Mouse (Mus musculus) heart, embryonic 14.5 days (tissue): ENCODE measurements around the gene Prkca. TPM values are rescaled to one million over a fixed set of nuclear protein-coding genes. Genes with fewer than 3 reads are reported as not detected.

Source experiments
- ATAC-seq: fragments of 200-750 bp; cut with Nextera tagmentation; 2 replicates; pipeline ENCODE4 v1.8.0; 2017; ENCODE audit warnings: low read depth, moderate TSS enrichment; ENCODE audit not compliant: insufficient number of reproducible peaks, insufficient read depth, low FRiP score
- H3K27ac ChIP-seq, 2 experiments: fragments of 200-500 bp in 1 of 2; fragments of 300-500 bp in 1 of 2; sonication (generic) in 1 of 2; replicated peaks in 1 of 2; 2 replicates each; pipeline ENCODE4 v1.5.1; 2012 to 2014; ENCODE audit warnings: low read depth in 2 of 2, low read length in 2 of 2, control low read depth in 1 of 2, mild to moderate bottlenecking in 1 of 2, mixed read lengths in 1 of 2; ENCODE audit not compliant: control insufficient read depth in 1 of 2, insufficient read depth in 1 of 2
- H3K27me3 ChIP-seq: fragments of 300-500 bp; sonication (generic); 2 replicates; pipeline ENCODE4 v1.6.1; 2014; ENCODE audit warnings: mild to moderate bottlenecking, low read length, control low read depth; ENCODE audit not compliant: control insufficient read depth, insufficient read depth
- H3K36me3 ChIP-seq: fragments of 300-500 bp; sonication (generic); 2 replicates; pipeline ENCODE4 v1.6.1; 2014; ENCODE audit warnings: mild to moderate bottlenecking, control low read depth, low read length, mixed read lengths; ENCODE audit not compliant: control insufficient read depth, insufficient read depth
- H3K4me1 ChIP-seq, 2 experiments: fragments of 200-500 bp in 1 of 2; fragments of 300-500 bp in 1 of 2; sonication (generic) in 1 of 2; 2 replicates each; pipeline ENCODE4 v1.6.1; 2012 to 2014; ENCODE audit warnings: low read length in 2 of 2, control low read depth in 1 of 2, mixed read lengths in 1 of 2; ENCODE audit not compliant: control insufficient read depth in 2 of 2, insufficient read depth in 2 of 2
- H3K4me2 ChIP-seq: fragments of 300-500 bp; sonication (generic); 2 replicates; pipeline ENCODE4 v1.6.1; 2014; ENCODE audit warnings: mild to moderate bottlenecking, low read length
- H3K4me3 ChIP-seq, 2 experiments: fragments of 200-500 bp in 1 of 2; fragments of 300-500 bp in 1 of 2; sonication (generic) in 1 of 2; 2 replicates each; pipeline ENCODE4 v1.5.1; 2012 to 2014; ENCODE audit warnings: low read length in 2 of 2, mild to moderate bottlenecking in 2 of 2, control low read depth in 1 of 2, low read depth in 1 of 2, moderate library complexity in 1 of 2; ENCODE audit not compliant: control insufficient read depth in 1 of 2, insufficient read depth in 1 of 2
- H3K9ac ChIP-seq: fragments of 300-500 bp; sonication (generic); 2 replicates; pipeline ENCODE4 v1.6.1; 2014; ENCODE audit warnings: mild to moderate bottlenecking, low read length
- H3K9me3 ChIP-seq: fragments of 300-500 bp; sonication (generic); 2 replicates; pipeline ENCODE4 v1.6.1; 2016; ENCODE audit warnings: low read length, control low read depth; ENCODE audit not compliant: control insufficient read depth
- WGBS: fragments of 180-500 bp; shearing (Covaris S2); extraction: QIAGEN DNeasy Blood & Tissue Kit; methylation state at CpG from one replicate; pipeline ENCODE4 v1.1.7; 2014; 5-methylcytosine and 5-hydroxymethylcytosine counted together
- polyA plus RNA-seq: library from polyadenylated mRNA; unstranded; fragments of >200 nt; fragmentation: Nextera tagmentation; extraction: Ambion mirVana; gene quantifications from 2 replicates; pipeline ENCODE4 v1.2.1, GENCODE M21; 2014

Prkca gene
- polyA plus RNA-seq, 1 experiment from 2014 or later, result 21.4 TPM

- Histone ChIP-seq H3K4me2 (no peak overlapping the region), H3K4me3 (no peak overlapping the region), H3K9me3 (no peaks in the 10 kb centered on the region), H3K4me1 (peaks cover 2 to 8% of the 10 kb centered on the region in 2 experiments; a peak in 2 of 4 replicates), H3K27me3 (no peaks in the 10 kb centered on the region), H3K36me3 (peaks cover 45% of the 10 kb centered on the region), H3K9ac (no peak overlapping the region), H3K27ac (no peak overlapping the region)
- ATAC-seq, result no peak
- 28% methylated on average over 16 of the region's 16 CpGs for WGBS
Observed at GRCm38 (mm10) chr11:107982225-107982896, 361.4 kb downstream of the Prkca start.

- Histone ChIP-seq H3K9me3 (no peaks in the 10 kb centered on the region), H3K27me3 (no peaks in the 10 kb centered on the region), H3K36me3 (peaks cover 59% of the 10 kb centered on the region), H3K9ac (no peak overlapping the region), H3K4me2 (no peak overlapping the region), H3K4me1 (peaks cover 2 to 8% of the 10 kb centered on the region in 2 experiments; a peak in 2 of 4 replicates), H3K4me3 (no peak overlapping the region), H3K27ac (no peak overlapping the region)
- ATAC-seq, result no peak
- 73% methylated on average over 22 of the region's 22 CpGs for WGBS
Observed at GRCm38 (mm10) chr11:107979497-107980174, 364.1 kb downstream of the Prkca start.

GRCm38 (mm10) chr11:107969943-107970342 lies 373.8 kb downstream of the Prkca start:
- Histone ChIP-seq H3K4me3 (no peak overlapping the region), H3K27ac (no peak overlapping the region), H3K4me1 (no peaks in the 10 kb centered on the region), H3K9me3 (no peaks in the 10 kb centered on the region), H3K4me2 (no peak overlapping the region), H3K36me3 (peaks cover 35% of the 10 kb centered on the region), H3K27me3 (no peaks in the 10 kb centered on the region), H3K9ac (no peak overlapping the region)
- WGBS, result 91% methylated on average over 10 of the region's 10 CpGs
- ATAC-seq, result no peak

GRCm38 (mm10) chr11:107968147-107968546 lies 375.6 kb downstream of the Prkca start:
- H3K4me2 ChIP-seq, result no peak overlapping the region
- no peak overlapping the region for H3K9ac ChIP-seq
- peaks cover 30% of the 10 kb centered on the region for H3K36me3 ChIP-seq
- H3K4me3 ChIP-seq, result no peak overlapping the region
- no peaks in the 10 kb centered on the region for H3K4me1 ChIP-seq
- H3K9me3 ChIP-seq, result no peaks in the 10 kb centered on the region
- WGBS, result 86% methylated on average over 13 of the region's 13 CpGs
- H3K27me3 ChIP-seq, result no peaks in the 10 kb centered on the region
- no peak overlapping the region for H3K27ac ChIP-seq
- ATAC-seq, result no peak

- no peak for ATAC-seq
- H3K27ac ChIP-seq, result no peak overlapping the region
- H3K36me3 ChIP-seq, result peaks cover 21% of the 10 kb centered on the region
- no peak overlapping the region for H3K4me2 ChIP-seq
- 91% methylated on average over 4 of the region's 4 CpGs for WGBS
- no peaks in the 10 kb centered on the region for H3K4me1 ChIP-seq
- H3K27me3 ChIP-seq, result no peaks in the 10 kb centered on the region
- H3K9ac ChIP-seq, result no peak overlapping the region
- H3K9me3 ChIP-seq, result no peaks in the 10 kb centered on the region
- H3K4me3 ChIP-seq, result no peak overlapping the region
Observed at GRCm38 (mm10) chr11:107966229-107966628, 377.5 kb downstream of the Prkca start.

GRCm38 (mm10) chr11:107965449-107965848 lies 378.3 kb downstream of the Prkca start:
- WGBS, result 88% methylated on average over 7 of the region's 7 CpGs
- Histone ChIP-seq H3K27me3 (no peaks in the 10 kb centered on the region), H3K9me3 (0 out of 2 replicates have a peak, but pooled peaks cover 2% of the 10 kb centered on the region), H3K9ac (no peak overlapping the region), H3K36me3 (peaks cover 24% of the 10 kb centered on the region), H3K4me3 (no peak overlapping the region), H3K4me1 (no peaks in the 10 kb centered on the region), H3K27ac (no peak overlapping the region), H3K4me2 (no peak overlapping the region)
- no peak for ATAC-seq

GRCm38 (mm10) chr11:107957566-107958350 lies 386.0 kb downstream of the Prkca start:
- Histone ChIP-seq H3K4me1 (peaks cover 0 to 2% of the 10 kb centered on the region in 2 experiments; a peak in 1 of 4 replicates), H3K27me3 (no peaks in the 10 kb centered on the region), H3K27ac (no peak overlapping the region), H3K9me3 (peaks cover 9% of the 10 kb centered on the region; the same call in 1 of the 2 replicates), H3K4me3 (no peak overlapping the region), H3K4me2 (no peak overlapping the region), H3K9ac (no peak overlapping the region), H3K36me3 (peaks cover 40% of the 10 kb centered on the region)
- 91% methylated on average over 13 of the region's 13 CpGs for whole genome bisulfite sequencing
- ATAC-seq, result no peak; the same call in 1 of the 2 replicates
